Mouse (Mus musculus) hindbrain, embryonic 14.5 days (tissue): ENCODE measurements at regions not wholly inside any gene's neighbourhood (a gene's known extent, or its start where the extent isn't known, plus 50 kb on each side); places are given as distances from the start of the nearest gene placed in this dataset.

Experiments
- ATAC-seq: fragments of 200-750 bp; cut with Nextera tagmentation; 2 replicates; pipeline ENCODE4 v1.8.0; 2017; ENCODE audit warnings: moderate number of reproducible peaks, mild to moderate bottlenecking, moderate TSS enrichment, moderate library complexity; ENCODE audit not compliant: low FRiP score
- DNase-seq: peaks from one replicate; pipeline ENCODE4 v3.0.0-alpha.2; 2015; ENCODE audit warnings: low spot score
- H3K27ac ChIP-seq: fragments of 300-500 bp; sonication (generic); 2 replicates; pipeline ENCODE4 v1.5.1; 2014; ENCODE audit warnings: mild to moderate bottlenecking, moderate library complexity
- H3K27me3 ChIP-seq: fragments of 300-500 bp; sonication (generic); 2 replicates; pipeline ENCODE4 v1.6.1; 2014; ENCODE audit warnings: mild to moderate bottlenecking, low read length, mixed read lengths; ENCODE audit not compliant: control insufficient read depth, insufficient read depth
- H3K36me3 ChIP-seq: fragments of 300-500 bp; sonication (generic); replicated peaks from 2 replicates; pipeline ENCODE4 v1.6.1; 2014; ENCODE audit not compliant: control insufficient read depth, insufficient read depth
- H3K4me1 ChIP-seq: fragments of 300-500 bp; sonication (generic); replicated peaks from 2 replicates; pipeline ENCODE4 v1.6.1; 2014; ENCODE audit warnings: antibody characterized with exemption, low read length, mixed read lengths; ENCODE audit not compliant: control insufficient read depth, insufficient read depth
- H3K4me2 ChIP-seq: fragments of 300-500 bp; sonication (generic); replicated peaks from 2 replicates; pipeline ENCODE4 v1.6.1; 2014; ENCODE audit warnings: mild to moderate bottlenecking, moderate library complexity
- H3K4me3 ChIP-seq: fragments of 300-500 bp; sonication (generic); replicated peaks from 2 replicates; pipeline ENCODE4 v1.5.1; 2014; ENCODE audit warnings: mild to moderate bottlenecking, low read length
- H3K9ac ChIP-seq: fragments of 300-500 bp; sonication (generic); 2 replicates; pipeline ENCODE4 v1.6.1; 2014
- H3K9me3 ChIP-seq: fragments of 300-500 bp; sonication (generic); 2 replicates; pipeline ENCODE4 v1.6.1; 2016; ENCODE audit warnings: low read length; ENCODE audit not compliant: control insufficient read depth
- WGBS: fragments of 180-500 bp; shearing (Covaris S2); extraction: QIAGEN DNeasy Blood & Tissue Kit; methylation state at CpG from one replicate; pipeline ENCODE4 v1.1.7; 2014; 5-methylcytosine and 5-hydroxymethylcytosine counted together

GRCm38 (mm10) chr3:134099471-134100125 is 136.7 kb upstream of the Cxxc4 start:
- Histone ChIP-seq H3K9me3 (no peaks in the 10 kb centered on the region), H3K4me3 (no peak overlapping the region), H3K27me3 (0 out of 2 replicates have a peak, but pooled peaks cover 3% of the 10 kb centered on the region), H3K36me3 (no peaks in the 10 kb centered on the region), H3K27ac (no peak overlapping the region), H3K9ac (no peak overlapping the region), H3K4me1 (0 out of 2 replicates have a peak, but pooled peaks cover 5% of the 10 kb centered on the region), H3K4me2 (no peak overlapping the region)
- ATAC-seq = peak; percentile 87; the same call in 1 of the 2 replicates
- DNase-seq = peak; percentile 81
- WGBS = 61% methylated on average over 3 of the region's 3 CpGs

GRCm38 (mm10) chr3:134102151-134102738 is 134.0 kb upstream of the Cxxc4 start:
- Histone ChIP-seq H3K4me1 (0 out of 2 replicates have a peak, but pooled peaks cover 5% of the 10 kb centered on the region), H3K27me3 (no peaks in the 10 kb centered on the region), H3K4me2 (no peak overlapping the region), H3K27ac (no peak overlapping the region), H3K9ac (no peak overlapping the region), H3K36me3 (no peaks in the 10 kb centered on the region), H3K4me3 (no peak overlapping the region), H3K9me3 (no peaks in the 10 kb centered on the region)
- DNase-seq (no peak), ATAC-seq (no peak)
- WGBS = 78% methylated on average over 3 of the region's 3 CpGs

GRCm38 (mm10) chr3:134104625-134105024 is 131.7 kb upstream of the Cxxc4 start:
- WGBS = 82% methylated on average over 1 of the region's 1 CpGs
- no peak overlapping the region for H3K4me2 ChIP-seq
- no peaks in the 10 kb centered on the region for H3K27me3 ChIP-seq
- no peaks in the 10 kb centered on the region for H3K4me1 ChIP-seq
- no peaks in the 10 kb centered on the region for H3K9me3 ChIP-seq
- H3K27ac ChIP-seq = no peak overlapping the region
- DNase-seq (no peak), ATAC-seq (no peak)
- H3K4me3 ChIP-seq = no peak overlapping the region
- H3K9ac ChIP-seq = no peak overlapping the region
- H3K36me3 ChIP-seq = no peaks in the 10 kb centered on the region

- Histone ChIP-seq H3K4me1 (no peaks in the 10 kb centered on the region), H3K36me3 (no peaks in the 10 kb centered on the region), H3K4me3 (no peak overlapping the region), H3K9me3 (no peaks in the 10 kb centered on the region), H3K27ac (no peak overlapping the region), H3K4me2 (no peak overlapping the region), H3K27me3 (no peaks in the 10 kb centered on the region), H3K9ac (no peak overlapping the region)
- no peak for DNase-seq
- no peak for ATAC-seq
- WGBS = 90% methylated on average over 2 of the region's 2 CpGs
Observed at GRCm38 (mm10) chr3:134105112-134105511, 131.2 kb upstream of the Cxxc4 start.

GRCm38 (mm10) chr3:134105567-134105966 is 130.7 kb upstream of the Cxxc4 start:
- ATAC-seq = no peak
- H3K9ac ChIP-seq = no peak overlapping the region
- 53% methylated on average over 3 of the region's 3 CpGs for WGBS
- no peaks in the 10 kb centered on the region for H3K9me3 ChIP-seq
- DNase-seq = no peak
- no peaks in the 10 kb centered on the region for H3K36me3 ChIP-seq
- H3K27me3 ChIP-seq = no peaks in the 10 kb centered on the region
- H3K27ac ChIP-seq = no peak overlapping the region
- H3K4me1 ChIP-seq = no peaks in the 10 kb centered on the region
- no peak overlapping the region for H3K4me2 ChIP-seq
- H3K4me3 ChIP-seq = no peak overlapping the region

GRCm38 (mm10) chr3:134114501-134114900 is 121.8 kb upstream of the Cxxc4 start:
- DNase-seq = no peak

GRCm38 (mm10) chr3:134115007-134115406 is 121.3 kb upstream of the Cxxc4 start:
- WGBS = 92% methylated on average over 4 of the region's 4 CpGs
- Histone ChIP-seq H3K4me3 (no peak overlapping the region), H3K27ac (no peak overlapping the region), H3K9me3 (no peaks in the 10 kb centered on the region), H3K27me3 (no peaks in the 10 kb centered on the region), H3K36me3 (no peaks in the 10 kb centered on the region), H3K9ac (no peak overlapping the region), H3K4me1 (no peaks in the 10 kb centered on the region), H3K4me2 (no peak overlapping the region)
- DNase-seq (no peak), ATAC-seq (no peak)

More at GRCm38 (mm10) chr3:134114501-134114900, 121.8 kb upstream of the Cxxc4 start:
- Histone ChIP-seq H3K9ac (no peak overlapping the region), H3K9me3 (no peaks in the 10 kb centered on the region), H3K36me3 (no peaks in the 10 kb centered on the region), H3K4me2 (no peak overlapping the region), H3K27me3 (no peaks in the 10 kb centered on the region), H3K4me3 (no peak overlapping the region), H3K4me1 (no peaks in the 10 kb centered on the region), H3K27ac (no peak overlapping the region)
- no peak for ATAC-seq
- WGBS = 17% methylated on average over 1 of the region's 1 CpGs

GRCm38 (mm10) chr3:134118898-134119297 is 117.4 kb upstream of the Cxxc4 start:
- no peaks in the 10 kb centered on the region for H3K9me3 ChIP-seq
- ATAC-seq (no peak), DNase-seq (no peak)
- no peak overlapping the region for H3K27ac ChIP-seq
- H3K9ac ChIP-seq = no peak overlapping the region
- WGBS = 72% methylated on average over 4 of the region's 4 CpGs
- H3K4me3 ChIP-seq = no peak overlapping the region
- H3K4me1 ChIP-seq = no peaks in the 10 kb centered on the region
- H3K36me3 ChIP-seq = no peaks in the 10 kb centered on the region
- no peak overlapping the region for H3K4me2 ChIP-seq
- no peaks in the 10 kb centered on the region for H3K27me3 ChIP-seq

- H3K27ac ChIP-seq = no peak overlapping the region
- no peak overlapping the region for H3K4me2 ChIP-seq
- no peaks in the 10 kb centered on the region for H3K9me3 ChIP-seq
- H3K27me3 ChIP-seq = no peaks in the 10 kb centered on the region
- ATAC-seq (no peak), DNase-seq (no peak)
- H3K4me3 ChIP-seq = no peak overlapping the region
- no peaks in the 10 kb centered on the region for H3K36me3 ChIP-seq
- H3K4me1 ChIP-seq = no peaks in the 10 kb centered on the region
- H3K9ac ChIP-seq = no peak overlapping the region
Observed at GRCm38 (mm10) chr3:134124982-134125381, 111.3 kb upstream of the Cxxc4 start.
